Mouse (Mus musculus) midbrain, embryonic 10.5 days (tissue): ENCODE measurements around the gene Esrrg. TPM values are rescaled to one million over a fixed set of nuclear protein-coding genes. Genes with fewer than 3 reads are reported as not detected.
A peak's percentile ranks its signal among the peaks of the same experiment; 100 is the strongest.

Experiments used
- DNase-seq: peaks from one replicate; pipeline ENCODE4 v3.0.0-alpha.2; 2017; ENCODE audit warnings: low spot score
- H3K27ac ChIP-seq: fragments of 300-500 bp; sonication (generic); replicated peaks from 2 replicates; pipeline ENCODE4 v1.5.1; 2016; ENCODE audit warnings: mild to moderate bottlenecking
- H3K27me3 ChIP-seq: fragments of 300-500 bp; sonication (generic); 2 replicates; pipeline ENCODE4 v1.6.1; 2016; ENCODE audit warnings: low read depth, mild to moderate bottlenecking; ENCODE audit not compliant: poor library complexity, severe bottlenecking
- H3K36me3 ChIP-seq: fragments of 300-500 bp; sonication (generic); 2 replicates; pipeline ENCODE4 v1.6.1; 2016; ENCODE audit warnings: mild to moderate bottlenecking, moderate library complexity
- H3K4me1 ChIP-seq: fragments of 300-500 bp; sonication (generic); 2 replicates; pipeline ENCODE4 v1.6.1; 2016
- H3K4me3 ChIP-seq: fragments of 300-500 bp; sonication (generic); 2 replicates; pipeline ENCODE4 v1.5.1; 2016; ENCODE audit warnings: mild to moderate bottlenecking, moderate library complexity
- H3K9me3 ChIP-seq: fragments of 300-500 bp; sonication (generic); replicated peaks from 2 replicates; pipeline ENCODE4 v1.6.1; 2016; ENCODE audit warnings: mild to moderate bottlenecking
- WGBS: fragments of 180-500 bp; shearing (Covaris S2); methylation state at CpG from one replicate; pipeline ENCODE4 v1.1.7; 2016; 5-methylcytosine and 5-hydroxymethylcytosine counted together
- polyA plus RNA-seq: library from polyadenylated mRNA; unstranded; fragments of >200 nt; fragmentation: Nextera tagmentation; extraction: Ambion mirVana; gene quantifications from 2 replicates; pipeline ENCODE4 v1.2.1, GENCODE M21; 2016

Gene Esrrg
- polyA plus RNA-seq, 1 experiment from 2014 or later: 2.0 TPM

- H3K9me3 ChIP-seq: no peaks in the 10 kb centered on the region
- no peak overlapping the region for H3K4me3 ChIP-seq
- peaks cover 31% of the 10 kb centered on the region for H3K4me1 ChIP-seq
- 59% methylated on average over 9 of the region's 9 CpGs for WGBS
- no peak overlapping the region for H3K27ac ChIP-seq
- H3K27me3 ChIP-seq: peaks cover 16% of the 10 kb centered on the region
- DNase-seq: no peak
- no peaks in the 10 kb centered on the region for H3K36me3 ChIP-seq
These were observed 44.8 kb downstream of the Esrrg start for GRCm38 (mm10) chr1:187653390-187653789.

DNA sequence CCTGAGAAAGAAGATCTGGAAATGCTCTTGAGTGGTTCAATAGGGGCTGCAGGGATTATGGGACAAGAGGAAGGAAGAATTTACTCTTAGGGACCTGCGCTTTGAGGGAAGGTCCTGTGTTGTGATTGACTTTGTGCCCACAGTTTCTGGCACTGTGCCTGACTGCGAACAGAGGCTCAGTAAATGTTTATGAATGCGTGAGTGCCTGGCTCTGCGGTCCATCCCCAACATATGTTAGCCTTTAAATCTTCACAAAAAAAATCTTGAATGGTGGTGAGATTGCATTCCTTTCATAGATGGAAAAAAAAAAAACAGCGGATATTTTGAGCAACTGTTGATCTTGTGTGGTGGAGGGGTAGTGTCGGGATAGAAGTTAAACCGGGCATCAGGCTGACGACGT lies 52.4 kb downstream of the Esrrg start:
- 91% methylated on average over 9 of the region's 9 CpGs for WGBS
- H3K4me3 ChIP-seq: no peak overlapping the region
- DNase-seq: no peak

GRCm38 (mm10) chr1:187662083-187662609 lies 53.6 kb downstream of the Esrrg start:
- Histone ChIP-seq H3K9me3 (no peaks in the 10 kb centered on the region), H3K36me3 (no peaks in the 10 kb centered on the region), H3K27ac (peak overlapping the region; percentile 10; the same call in 1 of the 2 replicates), H3K4me1 (peaks cover 46% of the 10 kb centered on the region), H3K27me3 (no peaks in the 10 kb centered on the region), H3K4me3 (no peak overlapping the region)
- DNase-seq: no peak
- WGBS: 45% methylated on average over 12 of the region's 12 CpGs

More for the DNA sequence above, 52.4 kb downstream of the Esrrg start:
- Histone ChIP-seq H3K27ac (no peak overlapping the region), H3K4me1 (peaks cover 35% of the 10 kb centered on the region), H3K9me3 (no peaks in the 10 kb centered on the region), H3K36me3 (no peaks in the 10 kb centered on the region), H3K27me3 (no peaks in the 10 kb centered on the region)

GRCm38 (mm10) chr1:187663376-187663775 lies 54.8 kb downstream of the Esrrg start:
- Histone ChIP-seq H3K27me3 (no peaks in the 10 kb centered on the region), H3K36me3 (no peaks in the 10 kb centered on the region), H3K4me3 (no peak overlapping the region), H3K9me3 (no peaks in the 10 kb centered on the region), H3K4me1 (peaks cover 46% of the 10 kb centered on the region), H3K27ac (no peak overlapping the region)
- WGBS: 53% methylated on average over 6 of the region's 6 CpGs
- DNase-seq: no peak

GRCm38 (mm10) chr1:187664261-187664660 lies 55.7 kb downstream of the Esrrg start:
- no peak for DNase-seq
- Histone ChIP-seq H3K4me3 (no peak overlapping the region), H3K27me3 (no peaks in the 10 kb centered on the region), H3K27ac (no peak overlapping the region), H3K4me1 (peaks cover 46% of the 10 kb centered on the region), H3K9me3 (no peaks in the 10 kb centered on the region), H3K36me3 (no peaks in the 10 kb centered on the region)
- 91% methylated on average over 7 of the region's 7 CpGs for WGBS

- Histone ChIP-seq H3K4me1 (peaks cover 46% of the 10 kb centered on the region), H3K4me3 (no peak overlapping the region), H3K27ac (no peak overlapping the region), H3K9me3 (no peaks in the 10 kb centered on the region), H3K27me3 (no peaks in the 10 kb centered on the region), H3K36me3 (no peaks in the 10 kb centered on the region)
- DNase-seq: no peak
- 21% methylated on average over 10 of the region's 10 CpGs for WGBS
These were observed 57.5 kb downstream of the Esrrg start for GRCm38 (mm10) chr1:187665901-187666600.

DNA sequence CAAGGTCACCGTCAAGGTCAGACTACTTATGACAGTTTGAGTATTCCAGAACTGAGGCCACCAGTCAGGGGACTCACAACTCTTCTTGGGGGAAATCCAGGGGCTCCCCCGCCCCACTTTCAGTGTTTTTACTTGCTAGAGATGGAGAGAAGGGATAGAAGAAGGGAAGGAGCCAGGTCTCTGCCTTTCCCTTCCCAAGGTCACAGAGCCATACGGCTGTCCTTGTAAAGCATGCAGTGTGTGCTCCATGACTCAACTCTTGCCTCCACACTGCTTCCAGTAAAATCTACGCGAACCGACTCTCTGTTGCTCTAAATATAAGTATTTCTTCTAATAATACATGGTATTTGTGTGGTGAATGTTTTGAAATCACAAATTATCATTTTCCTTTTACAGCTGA lies 61.2 kb downstream of the Esrrg start:
- peaks cover 21% of the 10 kb centered on the region for H3K4me1 ChIP-seq
- H3K36me3 ChIP-seq: no peaks in the 10 kb centered on the region
- no peak overlapping the region for H3K4me3 ChIP-seq
- 93% methylated on average over 6 of the region's 6 CpGs for WGBS
- H3K27ac ChIP-seq: no peak overlapping the region
- no peak for DNase-seq
- H3K9me3 ChIP-seq: no peaks in the 10 kb centered on the region
- H3K27me3 ChIP-seq: no peaks in the 10 kb centered on the region

GRCm38 (mm10) chr1:187672446-187672845 lies 63.9 kb downstream of the Esrrg start:
- Histone ChIP-seq H3K4me3 (no peak overlapping the region), H3K4me1 (peaks cover 7% of the 10 kb centered on the region; the same call in 1 of the 2 replicates), H3K9me3 (no peaks in the 10 kb centered on the region), H3K27ac (no peak overlapping the region), H3K36me3 (no peaks in the 10 kb centered on the region), H3K27me3 (no peaks in the 10 kb centered on the region)
- DNase-seq: no peak
- WGBS: 85% methylated on average over 5 of the region's 5 CpGs

DNA sequence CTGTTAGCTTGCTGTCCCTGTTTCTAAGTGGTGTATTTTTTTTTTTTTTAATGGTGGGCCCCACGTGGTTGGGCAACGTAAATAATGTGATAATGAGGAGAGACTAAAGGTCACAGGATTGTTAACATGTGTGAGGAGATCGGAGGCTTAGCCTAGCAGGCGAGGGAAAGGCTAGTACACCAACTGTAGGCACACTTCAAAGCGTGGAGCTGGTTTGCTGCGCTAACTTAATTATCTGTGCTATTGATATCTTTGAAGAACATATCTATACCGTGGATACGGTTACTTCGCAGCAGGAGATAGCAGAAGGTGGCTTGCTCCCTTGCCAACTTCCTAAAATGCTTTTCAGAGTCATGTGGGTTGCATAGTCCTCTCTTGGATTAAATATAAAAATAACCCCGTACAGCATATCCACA lies 66.2 kb downstream of the Esrrg start:
- Histone ChIP-seq H3K4me1 (peaks cover 7% of the 10 kb centered on the region; the same call in 1 of the 2 replicates), H3K36me3 (no peaks in the 10 kb centered on the region), H3K9me3 (no peaks in the 10 kb centered on the region), H3K27ac (no peak overlapping the region), H3K4me3 (no peak overlapping the region), H3K27me3 (no peaks in the 10 kb centered on the region)
- DNase-seq: no peak
- WGBS: 73% methylated on average over 10 of the region's 10 CpGs

GRCm38 (mm10) chr1:187676626-187677025 lies 68.0 kb downstream of the Esrrg start:
- Histone ChIP-seq H3K36me3 (no peaks in the 10 kb centered on the region), H3K4me1 (peaks cover 7% of the 10 kb centered on the region; the same call in 1 of the 2 replicates), H3K27ac (no peak overlapping the region), H3K4me3 (no peak overlapping the region), H3K9me3 (no peaks in the 10 kb centered on the region), H3K27me3 (no peaks in the 10 kb centered on the region)
- DNase-seq: no peak
- WGBS: 76% methylated on average over 10 of the region's 10 CpGs

DNA sequence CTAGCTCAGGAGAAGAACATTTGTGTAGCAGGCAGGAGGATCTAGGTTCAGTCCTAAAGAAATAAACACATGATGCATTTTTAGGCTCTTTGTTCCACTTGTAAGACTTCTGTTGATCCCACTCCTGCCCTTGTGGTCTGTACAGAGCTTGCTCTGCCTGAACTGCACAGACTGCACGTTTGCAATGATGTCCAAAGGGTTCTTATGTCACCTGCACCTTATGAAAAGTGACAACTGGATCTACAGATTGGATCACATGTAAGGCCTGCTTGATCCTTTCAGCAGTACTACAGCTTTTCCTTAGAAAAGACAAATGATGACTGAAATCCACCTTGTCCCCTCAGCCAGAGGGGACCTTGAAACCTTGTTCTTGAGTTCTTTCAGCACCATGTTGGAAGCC lies 70.7 kb downstream of the Esrrg start:
- H3K4me3 ChIP-seq: no peak overlapping the region
- H3K27ac ChIP-seq: no peak overlapping the region
- H3K4me1 ChIP-seq: peaks cover 7% of the 10 kb centered on the region; the same call in 1 of the 2 replicates
- 71% methylated on average over 1 of the region's 1 CpGs for WGBS
- no peaks in the 10 kb centered on the region for H3K36me3 ChIP-seq
- no peaks in the 10 kb centered on the region for H3K9me3 ChIP-seq
- DNase-seq: no peak
- H3K27me3 ChIP-seq: no peaks in the 10 kb centered on the region

DNA sequence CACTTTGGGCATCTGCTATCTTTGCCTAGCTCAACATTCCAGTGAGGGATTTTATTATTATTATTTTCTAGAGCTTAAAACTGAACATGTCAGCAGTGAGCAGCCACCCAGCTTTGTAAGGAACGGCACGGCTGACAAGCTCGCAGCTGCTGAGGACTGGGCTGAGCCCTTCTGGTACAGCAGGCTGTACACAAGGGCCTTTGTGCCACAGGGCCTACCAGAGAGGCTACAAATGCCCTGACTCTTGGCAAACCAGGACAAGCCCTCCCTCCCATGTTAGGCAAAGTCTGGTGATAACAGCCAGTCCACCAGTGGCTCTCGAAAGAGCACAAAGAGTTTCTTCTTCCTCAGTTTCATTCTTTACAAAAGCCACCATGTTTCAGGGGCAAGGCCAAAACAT lies 75.9 kb downstream of the Esrrg start:
- no peaks in the 10 kb centered on the region for H3K9me3 ChIP-seq
- no peaks in the 10 kb centered on the region for H3K36me3 ChIP-seq
- no peaks in the 10 kb centered on the region for H3K4me1 ChIP-seq
- DNase-seq: no peak
- no peak overlapping the region for H3K4me3 ChIP-seq
- no peaks in the 10 kb centered on the region for H3K27me3 ChIP-seq
- H3K27ac ChIP-seq: no peak overlapping the region; the same call in 1 of the 2 replicates
- WGBS: 92% methylated on average over 4 of the region's 4 CpGs

DNA sequence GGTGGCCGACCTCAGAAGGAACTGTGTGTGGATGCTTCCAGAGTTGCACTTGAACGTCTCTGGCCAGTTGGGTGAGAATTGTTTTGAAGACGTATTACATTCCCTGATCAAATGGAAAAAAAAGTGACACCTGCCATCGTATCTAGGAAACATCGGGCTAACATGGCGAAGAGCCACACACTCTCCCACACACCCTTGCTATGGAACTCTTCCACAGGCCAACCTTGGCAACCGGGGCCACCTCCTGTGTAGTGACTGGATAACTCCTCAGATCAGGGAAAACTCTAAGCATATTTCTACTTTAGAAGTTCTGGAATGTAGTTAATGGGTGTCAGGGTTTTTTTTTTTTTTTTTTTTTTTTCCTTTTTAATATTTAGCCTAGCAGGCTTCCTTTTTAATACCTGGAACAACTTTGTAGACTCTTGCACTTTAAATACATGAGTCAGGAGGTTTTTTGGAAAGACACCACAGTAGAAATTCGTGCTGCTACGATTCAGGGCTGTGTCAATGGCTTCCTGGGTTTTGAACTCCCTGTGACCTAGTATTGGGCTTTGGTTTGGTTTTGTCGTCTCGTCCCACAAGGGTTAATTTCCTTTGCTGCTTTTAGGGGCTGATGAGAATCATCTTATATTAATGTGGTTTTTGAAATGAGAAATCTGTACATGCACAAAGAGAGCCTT lies 83.4 kb downstream of the Esrrg start:
- 90% methylated on average over 11 of the region's 11 CpGs for WGBS

More for the DNA sequence above, 83.4 kb downstream of the Esrrg start:
- no peak for DNase-seq
- H3K4me1 ChIP-seq: no peaks in the 10 kb centered on the region
- no peaks in the 10 kb centered on the region for H3K27me3 ChIP-seq
- no peak overlapping the region for H3K4me3 ChIP-seq
- H3K36me3 ChIP-seq: no peaks in the 10 kb centered on the region
- H3K27ac ChIP-seq: no peak overlapping the region
- H3K9me3 ChIP-seq: no peaks in the 10 kb centered on the region
